Mouse (Mus musculus) cerebellum, adult 11 months (tissue): Measurements from ENCODE around the gene Ccdc114.

Experiments
- DNase-seq: peaks from one replicate; pipeline ENCODE4 v3.0.0; 2022

Gene Ccdc114

GRCm38 (mm10) chr7:45988344-45988743, 64.5 kb downstream of the Ccdc114 start:
- DNase-seq = no peak

DNA sequence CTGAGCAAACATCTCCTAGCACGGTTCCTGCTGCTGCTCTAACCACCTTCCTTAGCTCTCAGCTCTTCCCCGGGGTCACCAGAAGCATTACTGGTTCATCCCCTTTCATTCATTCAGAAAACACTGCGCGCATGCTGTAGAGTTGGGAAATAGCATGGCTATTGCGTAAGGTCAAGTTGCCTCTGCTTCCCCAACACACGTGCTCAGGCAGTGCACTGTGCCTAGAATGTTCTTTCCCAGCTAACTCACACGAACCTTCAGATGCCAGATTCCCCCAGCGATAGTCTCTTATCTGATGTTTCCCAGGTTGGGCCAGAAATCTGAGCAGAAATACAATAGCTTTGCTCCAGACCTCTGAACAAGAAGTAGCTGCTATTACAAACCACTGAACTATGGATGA, 68.6 kb downstream of the Ccdc114 start:
- DNase-seq = no peak
